Mouse (Mus musculus): Measurements from ENCODE around the gene 1500009C09Rik. TPM values are rescaled to one million over a fixed set of nuclear protein-coding genes. Genes with fewer than 3 reads are reported as not detected.
A peak's percentile ranks its signal among the peaks of the same experiment; 100 is the strongest.

1500009C09Rik gene
- polyA plus RNA-seq, 1 experiment from 2014 or later: 0.68 TPM

- Histone ChIP-seq H3K27ac (ENCODE audit: low read depth, low read length) (no peak overlapping the region), H3K27me3 (ENCODE audit: control insufficient read depth, insufficient read depth, low read length) (peaks cover 17% of the 10 kb centered on the region), H3K4me2 (ENCODE audit: low read depth) (peak overlapping the region; percentile 66), H3K9me3 (ENCODE audit: control insufficient read depth, low read length) (no peaks in the 10 kb centered on the region), H3K4me3 (ENCODE audit: low read depth, low read length) (peak overlapping the region; percentile 27; the same call in 1 of the 2 replicates), H3K9ac (ENCODE audit: low read length) (0 out of 2 replicates have a peak overlapping the region, but pooled peaks have one; percentile 29), H3K36me3 (ENCODE audit: control insufficient read depth, insufficient read depth, low read length) (no peaks in the 10 kb centered on the region), H3K4me1 (ENCODE audit: control insufficient read depth, insufficient read depth, low read length) (peaks cover 7% of the 10 kb centered on the region)
- no peak for ATAC-seq (ENCODE audit: insufficient read depth, low FRiP score, low TSS enrichment)
- 38% methylated on average over 7 of the region's 7 CpGs for whole genome bisulfite sequencing
- DNase-seq (ENCODE audit: low spot score): no peak
Measured at GRCm38 (mm10) chr15:82224602-82225215, 27.5 kb upstream of the 1500009C09Rik start.

- no peak overlapping the region for H3K9ac ChIP-seq (ENCODE audit: low read length)
- H3K27ac ChIP-seq (ENCODE audit: low read depth, low read length): no peak overlapping the region
- no peak overlapping the region for H3K4me2 ChIP-seq (ENCODE audit: low read depth)
- peaks cover 17% of the 10 kb centered on the region for H3K27me3 ChIP-seq (ENCODE audit: control insufficient read depth, insufficient read depth, low read length)
- 96% methylated on average over 5 of the region's 5 CpGs for WGBS
- peaks cover 7% of the 10 kb centered on the region for H3K4me1 ChIP-seq (ENCODE audit: control insufficient read depth, insufficient read depth, low read length)
- H3K9me3 ChIP-seq (ENCODE audit: control insufficient read depth, low read length): no peaks in the 10 kb centered on the region
- H3K36me3 ChIP-seq (ENCODE audit: control insufficient read depth, insufficient read depth, low read length): no peaks in the 10 kb centered on the region
- ATAC-seq (ENCODE audit: insufficient read depth, low FRiP score, low TSS enrichment) (no peak), DNase-seq (ENCODE audit: low spot score) (no peak)
- no peak overlapping the region for H3K4me3 ChIP-seq (ENCODE audit: low read depth, low read length)
Measured at GRCm38 (mm10) chr15:82225769-82226168, 26.4 kb upstream of the 1500009C09Rik start.

GRCm38 (mm10) chr15:82229542-82230045 is 22.6 kb upstream of the 1500009C09Rik start:
- H3K27ac ChIP-seq (ENCODE audit: low read depth, low read length): no peak overlapping the region

GRCm38 (mm10) chr15:82230098-82230611 is 22.0 kb upstream of the 1500009C09Rik start:
- Histone ChIP-seq H3K27ac (ENCODE audit: low read depth, low read length) (no peak overlapping the region), H3K9ac (ENCODE audit: low read length) (no peak overlapping the region), H3K4me3 (ENCODE audit: low read depth, low read length) (no peak overlapping the region), H3K4me1 (ENCODE audit: control insufficient read depth, insufficient read depth, low read length) (no peaks in the 10 kb centered on the region), H3K36me3 (ENCODE audit: control insufficient read depth, insufficient read depth, low read length) (no peaks in the 10 kb centered on the region), H3K4me2 (ENCODE audit: low read depth) (no peak overlapping the region), H3K9me3 (ENCODE audit: control insufficient read depth, low read length) (no peaks in the 10 kb centered on the region), H3K27me3 (ENCODE audit: control insufficient read depth, insufficient read depth, low read length) (peaks cover 3% of the 10 kb centered on the region; the same call in 1 of the 2 replicates)
- ATAC-seq (ENCODE audit: insufficient read depth, low FRiP score, low TSS enrichment): no peak
- DNase-seq (ENCODE audit: low spot score): no peak
- 67% methylated on average over 6 of the region's 6 CpGs for WGBS

More at GRCm38 (mm10) chr15:82229542-82230045, 22.6 kb upstream of the 1500009C09Rik start:
- no peaks in the 10 kb centered on the region for H3K9me3 ChIP-seq (ENCODE audit: control insufficient read depth, low read length)
- WGBS: 48% methylated on average over 11 of the region's 11 CpGs
- ATAC-seq (ENCODE audit: insufficient read depth, low FRiP score, low TSS enrichment) (no peak), DNase-seq (ENCODE audit: low spot score) (no peak)
- H3K4me2 ChIP-seq (ENCODE audit: low read depth): no peak overlapping the region
- no peaks in the 10 kb centered on the region; the same call in 1 of the 2 replicates for H3K4me1 ChIP-seq (ENCODE audit: control insufficient read depth, insufficient read depth, low read length)
- H3K4me3 ChIP-seq (ENCODE audit: low read depth, low read length): no peak overlapping the region
- no peaks in the 10 kb centered on the region for H3K36me3 ChIP-seq (ENCODE audit: control insufficient read depth, insufficient read depth, low read length)
- H3K9ac ChIP-seq (ENCODE audit: low read length): 0 out of 2 replicates have a peak overlapping the region, but pooled peaks have one; percentile 1
- H3K27me3 ChIP-seq (ENCODE audit: control insufficient read depth, insufficient read depth, low read length): peaks cover 8% of the 10 kb centered on the region

- no peaks in the 10 kb centered on the region for H3K9me3 ChIP-seq (ENCODE audit: control insufficient read depth, low read length)
- H3K27me3 ChIP-seq (ENCODE audit: control insufficient read depth, insufficient read depth, low read length): no peaks in the 10 kb centered on the region
- DNase-seq (ENCODE audit: low spot score) (no peak), ATAC-seq (ENCODE audit: insufficient read depth, low FRiP score, low TSS enrichment) (no peak)
- H3K4me3 ChIP-seq (ENCODE audit: low read depth, low read length): no peak overlapping the region
- no peak overlapping the region for H3K9ac ChIP-seq (ENCODE audit: low read length)
- no peaks in the 10 kb centered on the region for H3K36me3 ChIP-seq (ENCODE audit: control insufficient read depth, insufficient read depth, low read length)
- no peak overlapping the region for H3K4me2 ChIP-seq (ENCODE audit: low read depth)
- 85% methylated on average over 4 of the region's 4 CpGs for WGBS
- no peaks in the 10 kb centered on the region for H3K4me1 ChIP-seq (ENCODE audit: control insufficient read depth, insufficient read depth, low read length)
- H3K27ac ChIP-seq (ENCODE audit: low read depth, low read length): no peak overlapping the region
Measured at GRCm38 (mm10) chr15:82231100-82231499, 21.1 kb upstream of the 1500009C09Rik start.

- 73% methylated on average over 11 of the region's 11 CpGs for WGBS
- no peak overlapping the region for H3K9ac ChIP-seq (ENCODE audit: low read length)
Measured at GRCm38 (mm10) chr15:82231591-82232378, 20.4 kb upstream of the 1500009C09Rik start.

GRCm38 (mm10) chr15:82232651-82233050 is 19.5 kb upstream of the 1500009C09Rik start:
- ATAC-seq (ENCODE audit: insufficient read depth, low FRiP score, low TSS enrichment) (no peak), DNase-seq (ENCODE audit: low spot score) (no peak)
- H3K9ac ChIP-seq (ENCODE audit: low read length): no peak overlapping the region
- H3K4me2 ChIP-seq (ENCODE audit: low read depth): no peak overlapping the region
- H3K36me3 ChIP-seq (ENCODE audit: control insufficient read depth, insufficient read depth, low read length): no peaks in the 10 kb centered on the region
- 73% methylated on average over 4 of the region's 4 CpGs for WGBS
- no peak overlapping the region for H3K4me3 ChIP-seq (ENCODE audit: low read depth, low read length)
- H3K27me3 ChIP-seq (ENCODE audit: control insufficient read depth, insufficient read depth, low read length): no peaks in the 10 kb centered on the region
- no peaks in the 10 kb centered on the region for H3K4me1 ChIP-seq (ENCODE audit: control insufficient read depth, insufficient read depth, low read length)
- no peaks in the 10 kb centered on the region for H3K9me3 ChIP-seq (ENCODE audit: control insufficient read depth, low read length)
- H3K27ac ChIP-seq (ENCODE audit: low read depth, low read length): no peak overlapping the region

More at GRCm38 (mm10) chr15:82231591-82232378, 20.4 kb upstream of the 1500009C09Rik start:
- H3K36me3 ChIP-seq (ENCODE audit: control insufficient read depth, insufficient read depth, low read length): no peaks in the 10 kb centered on the region
- H3K4me2 ChIP-seq (ENCODE audit: low read depth): no peak overlapping the region
- DNase-seq (ENCODE audit: low spot score): no peak
- no peaks in the 10 kb centered on the region for H3K27me3 ChIP-seq (ENCODE audit: control insufficient read depth, insufficient read depth, low read length)
- no peak for ATAC-seq (ENCODE audit: insufficient read depth, low FRiP score, low TSS enrichment)
- H3K27ac ChIP-seq (ENCODE audit: low read depth, low read length): no peak overlapping the region
- H3K4me3 ChIP-seq (ENCODE audit: low read depth, low read length): no peak overlapping the region
- H3K4me1 ChIP-seq (ENCODE audit: control insufficient read depth, insufficient read depth, low read length): no peaks in the 10 kb centered on the region
- H3K9me3 ChIP-seq (ENCODE audit: control insufficient read depth, low read length): no peaks in the 10 kb centered on the region

- Histone ChIP-seq H3K9ac (ENCODE audit: low read length) (no peak overlapping the region), H3K36me3 (ENCODE audit: control insufficient read depth, insufficient read depth, low read length) (no peaks in the 10 kb centered on the region; the same call in 1 of the 2 replicates), H3K4me2 (ENCODE audit: low read depth) (no peak overlapping the region), H3K27me3 (ENCODE audit: control insufficient read depth, insufficient read depth, low read length) (no peaks in the 10 kb centered on the region), H3K4me1 (ENCODE audit: control insufficient read depth, insufficient read depth, low read length) (no peaks in the 10 kb centered on the region), H3K27ac (ENCODE audit: low read depth, low read length) (no peak overlapping the region), H3K9me3 (ENCODE audit: control insufficient read depth, low read length) (no peaks in the 10 kb centered on the region), H3K4me3 (ENCODE audit: low read depth, low read length) (no peak overlapping the region)
- DNase-seq (ENCODE audit: low spot score): no peak
- WGBS: 81% methylated on average over 10 of the region's 10 CpGs
- ATAC-seq (ENCODE audit: insufficient read depth, low FRiP score, low TSS enrichment): no peak
Measured at GRCm38 (mm10) chr15:82235661-82236060, 16.5 kb upstream of the 1500009C09Rik start.

Measured in neural tube, embryonic 11.5 days (tissue).